Mouse (Mus musculus) embryonic facial prominence, embryonic 10.5 days (tissue): ENCODE data around the gene Prima1. TPM values are rescaled to one million over a fixed set of nuclear protein-coding genes. Genes with fewer than 3 reads are reported as not detected.
A peak's percentile ranks its signal among the peaks of the same experiment; 100 is the strongest.

ENCODE experiments used
- DNase-seq: peaks from one replicate; pipeline ENCODE4 v3.0.0-alpha.2; 2017; ENCODE audit warnings: low spot score
- H3K27ac ChIP-seq: fragments of 300-500 bp; sonication (generic); replicated peaks from 2 replicates; pipeline ENCODE4 v1.5.1; 2016; ENCODE audit warnings: mild to moderate bottlenecking
- H3K27me3 ChIP-seq: fragments of 300-500 bp; sonication (generic); replicated peaks from 2 replicates; pipeline ENCODE4 v1.6.1; 2016; ENCODE audit warnings: low read depth, mild to moderate bottlenecking; ENCODE audit not compliant: poor library complexity, severe bottlenecking
- H3K36me3 ChIP-seq: fragments of 300-500 bp; sonication (generic); replicated peaks from 2 replicates; pipeline ENCODE4 v1.6.1; 2016; ENCODE audit warnings: mild to moderate bottlenecking, moderate library complexity
- H3K4me1 ChIP-seq: fragments of 300-500 bp; sonication (generic); 2 replicates; pipeline ENCODE4 v1.6.1; 2016
- H3K4me3 ChIP-seq: fragments of 300-500 bp; sonication (generic); 2 replicates; pipeline ENCODE4 v1.5.1; 2016; ENCODE audit warnings: mild to moderate bottlenecking, moderate library complexity
- H3K9me3 ChIP-seq: fragments of 300-500 bp; sonication (generic); 2 replicates; pipeline ENCODE4 v1.6.1; 2016; ENCODE audit warnings: mild to moderate bottlenecking
- WGBS: fragments of 180-500 bp; shearing (Covaris S2); methylation state at CpG from one replicate; pipeline ENCODE4 v1.1.7; 2016; 5-methylcytosine and 5-hydroxymethylcytosine counted together
- polyA plus RNA-seq: library from polyadenylated mRNA; unstranded; fragments of >200 nt; fragmentation: Nextera tagmentation; extraction: Ambion mirVana; gene quantifications from 2 replicates; pipeline ENCODE4 v1.2.1, GENCODE M21; 2016

The Prima1 gene
- 0.44 and 0.52 TPM in 2 replicates for polyA plus RNA-seq

DNA sequence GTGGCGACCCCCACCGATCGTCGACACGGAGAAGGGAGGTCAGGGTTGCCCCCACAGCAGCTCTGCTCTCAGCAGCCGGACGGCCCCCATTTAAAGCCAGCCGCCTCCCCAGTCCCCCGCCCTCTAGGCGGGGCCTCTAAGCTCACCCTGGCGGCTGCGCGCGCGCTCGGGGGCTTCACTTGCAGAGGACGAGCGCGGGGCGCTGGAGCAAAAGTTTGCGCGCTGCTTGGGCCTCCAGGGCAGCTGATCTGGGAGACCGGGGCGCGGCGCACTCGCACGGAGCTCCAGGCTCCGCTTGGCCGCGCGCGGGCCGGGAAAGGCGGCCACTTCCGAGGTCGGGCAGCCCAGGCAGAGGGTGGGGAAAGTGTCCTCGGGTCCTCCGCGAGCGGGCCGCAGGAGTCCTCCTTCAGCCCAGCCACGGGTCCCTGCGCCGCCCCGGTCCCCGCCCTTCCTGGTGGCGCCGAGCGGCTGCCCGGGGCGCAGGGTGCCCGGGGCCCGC is at the start of gene Prima1:
Gene Prima1 (minus strand): TSS at position 68 of the 499 bp plus-strand sequence.
- DNase-seq = peak; percentile 89
- Histone ChIP-seq H3K36me3 (no peaks in the 10 kb centered on the region), H3K4me1 (peaks cover 21% of the 10 kb centered on the region), H3K9me3 (no peaks in the 10 kb centered on the region), H3K27me3 (peaks cover 65% of the 10 kb centered on the region), H3K27ac (peak within 1 kb of the TSS; percentile 88), H3K4me3 (peak within 1 kb of the TSS; percentile 78)
- under 1% methylated on average over 54 of the region's 54 CpGs for WGBS

- no peak overlapping the region for H3K27ac ChIP-seq
- H3K36me3 ChIP-seq = no peaks in the 10 kb centered on the region
- WGBS = 68% methylated on average over 4 of the region's 4 CpGs
- H3K9me3 ChIP-seq = no peaks in the 10 kb centered on the region
- DNase-seq = no peak
- H3K4me3 ChIP-seq = no peak overlapping the region
- peaks cover 15% of the 10 kb centered on the region for H3K4me1 ChIP-seq
- H3K27me3 ChIP-seq = no peaks in the 10 kb centered on the region
These were observed 45.3 kb upstream of the Prima1 start for GRCm38 (mm10) chr12:103287276-103287675.

DNA sequence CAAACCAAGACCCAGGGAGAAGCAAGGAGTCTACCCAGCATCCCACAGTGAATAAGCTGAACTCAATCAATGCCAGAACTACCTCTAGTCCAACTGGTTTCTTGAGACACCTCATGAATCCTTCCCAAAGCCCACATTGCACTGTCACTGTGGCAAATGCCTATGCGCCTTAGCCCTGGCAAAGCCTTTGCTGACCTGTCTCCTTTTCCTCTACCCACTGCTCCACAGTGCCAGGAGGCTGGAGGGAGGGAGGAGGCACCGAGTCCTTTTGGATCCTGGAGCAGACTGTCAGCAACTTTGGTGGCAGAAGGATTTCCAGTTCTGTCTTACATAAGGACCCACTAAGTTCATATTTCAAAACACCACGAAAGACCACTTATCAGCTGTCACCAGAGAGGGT is 41.5 kb upstream of the Prima1 start:
- Histone ChIP-seq H3K36me3 (no peaks in the 10 kb centered on the region), H3K4me1 (peaks cover 9% of the 10 kb centered on the region), H3K27ac (no peak overlapping the region), H3K27me3 (no peaks in the 10 kb centered on the region), H3K9me3 (no peaks in the 10 kb centered on the region), H3K4me3 (no peak overlapping the region)
- DNase-seq = no peak
- WGBS = 89% methylated on average over 3 of the region's 3 CpGs

- DNase-seq = no peak
- Histone ChIP-seq H3K27me3 (no peaks in the 10 kb centered on the region), H3K4me1 (peaks cover 9% of the 10 kb centered on the region), H3K4me3 (no peak overlapping the region), H3K36me3 (no peaks in the 10 kb centered on the region), H3K27ac (no peak overlapping the region; the same call in 1 of the 2 replicates), H3K9me3 (peaks cover 4% of the 10 kb centered on the region; the same call in 1 of the 2 replicates)
- 74% methylated on average over 6 of the region's 6 CpGs for WGBS
These were observed 41.0 kb upstream of the Prima1 start for GRCm38 (mm10) chr12:103282936-103283335.

- H3K4me1 ChIP-seq = peaks cover 9% of the 10 kb centered on the region
- no peaks in the 10 kb centered on the region for H3K36me3 ChIP-seq
- no peaks in the 10 kb centered on the region for H3K27me3 ChIP-seq
- H3K9me3 ChIP-seq = peaks cover 8% of the 10 kb centered on the region; the same call in 1 of the 2 replicates
- H3K4me3 ChIP-seq = no peak overlapping the region
- no peak for DNase-seq
- 75% methylated on average over 4 of the region's 4 CpGs for WGBS
- H3K27ac ChIP-seq = no peak overlapping the region
These were observed 40.0 kb upstream of the Prima1 start for GRCm38 (mm10) chr12:103281912-103282311.

GRCm38 (mm10) chr12:103281491-103281890 is 39.5 kb upstream of the Prima1 start:
- WGBS = 65% methylated on average over 2 of the region's 2 CpGs
- Histone ChIP-seq H3K4me1 (peaks cover 9% of the 10 kb centered on the region), H3K27me3 (no peaks in the 10 kb centered on the region), H3K9me3 (peaks cover 8% of the 10 kb centered on the region; the same call in 1 of the 2 replicates), H3K4me3 (no peak overlapping the region), H3K27ac (no peak overlapping the region), H3K36me3 (no peaks in the 10 kb centered on the region)
- DNase-seq = no peak

DNA sequence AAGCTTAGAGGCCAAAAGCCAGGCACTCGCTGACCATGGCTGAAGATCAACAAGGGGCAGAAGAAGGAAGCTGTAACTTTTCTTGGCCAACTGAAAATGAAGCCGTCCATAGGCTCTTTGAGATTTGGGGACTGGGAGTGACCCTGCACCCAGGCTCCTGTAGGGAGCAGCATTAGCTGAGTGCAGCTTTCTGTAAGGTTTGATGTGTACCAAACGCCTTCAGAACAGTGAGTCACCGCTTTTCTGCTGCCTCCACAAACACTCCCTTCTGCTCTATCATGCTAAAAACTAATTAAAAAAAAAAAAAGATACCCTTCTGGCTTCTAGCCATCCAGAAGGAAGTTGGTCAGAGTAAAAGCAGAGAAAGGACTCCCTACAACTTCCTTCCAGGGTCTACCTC is 34.5 kb upstream of the Prima1 start:
- Histone ChIP-seq H3K4me1 (no peaks in the 10 kb centered on the region), H3K4me3 (no peak overlapping the region), H3K27ac (no peak overlapping the region), H3K9me3 (peaks cover 8% of the 10 kb centered on the region; the same call in 1 of the 2 replicates), H3K27me3 (no peaks in the 10 kb centered on the region), H3K36me3 (no peaks in the 10 kb centered on the region)
- no peak for DNase-seq
- 83% methylated on average over 4 of the region's 4 CpGs for WGBS

- no peaks in the 10 kb centered on the region for H3K27me3 ChIP-seq
- no peak for DNase-seq
- H3K4me1 ChIP-seq = no peaks in the 10 kb centered on the region
- 88% methylated on average over 2 of the region's 2 CpGs for WGBS
- no peaks in the 10 kb centered on the region for H3K36me3 ChIP-seq
- no peak overlapping the region for H3K27ac ChIP-seq
- peaks cover 8% of the 10 kb centered on the region; the same call in 1 of the 2 replicates for H3K9me3 ChIP-seq
- no peak overlapping the region for H3K4me3 ChIP-seq
These were observed 31.8 kb upstream of the Prima1 start for GRCm38 (mm10) chr12:103273732-103274131.

GRCm38 (mm10) chr12:103273051-103273450 is 31.1 kb upstream of the Prima1 start:
- Histone ChIP-seq H3K4me1 (peaks cover 2% of the 10 kb centered on the region), H3K4me3 (no peak overlapping the region), H3K27me3 (no peaks in the 10 kb centered on the region), H3K9me3 (peaks cover 5% of the 10 kb centered on the region; the same call in 1 of the 2 replicates), H3K27ac (no peak overlapping the region), H3K36me3 (no peaks in the 10 kb centered on the region)
- 68% methylated on average over 6 of the region's 6 CpGs for WGBS
- no peak for DNase-seq

DNA sequence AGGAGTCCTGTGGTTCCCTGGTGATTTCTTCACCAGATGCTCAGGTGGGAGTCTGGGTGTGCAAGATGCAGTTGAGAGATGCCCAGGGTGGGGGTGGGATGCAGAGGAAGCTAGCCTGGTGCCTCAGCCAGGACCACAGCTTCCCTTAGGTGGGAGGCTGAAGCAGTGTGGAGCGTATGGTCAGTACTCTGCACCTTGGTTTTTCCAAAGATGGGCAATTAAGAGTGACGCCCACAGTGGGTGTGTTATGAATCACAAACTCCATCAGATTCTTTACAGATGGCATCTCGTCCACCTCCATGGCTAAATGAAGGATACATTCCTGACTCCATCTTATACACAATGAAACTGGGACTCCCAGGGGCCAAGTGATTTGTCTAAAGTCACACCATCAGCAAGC is 30.2 kb upstream of the Prima1 start:
- peaks cover 8% of the 10 kb centered on the region for H3K4me1 ChIP-seq

DNA sequence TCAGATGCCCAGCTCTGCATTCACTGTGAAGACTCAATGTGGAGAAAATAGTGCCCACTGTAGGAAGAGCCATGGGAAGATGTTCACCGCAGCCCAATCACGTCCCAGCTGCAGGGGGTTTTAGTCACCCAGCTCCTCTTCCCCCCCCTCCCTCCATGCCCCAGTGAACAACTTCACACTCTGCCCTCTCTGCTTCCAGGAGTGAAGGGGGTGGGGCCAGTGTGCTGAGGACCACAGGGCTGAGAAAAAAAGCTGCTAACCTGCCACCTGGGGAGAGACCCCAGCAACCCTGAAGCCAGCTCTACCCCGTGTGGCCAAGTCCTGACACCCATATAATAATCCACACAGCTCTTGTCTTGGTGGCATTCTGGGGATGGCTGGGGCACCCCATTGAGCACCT is 24.7 kb upstream of the Prima1 start:
- 30% methylated on average over 3 of the region's 3 CpGs for WGBS
- Histone ChIP-seq H3K4me3 (no peak overlapping the region), H3K9me3 (no peaks in the 10 kb centered on the region), H3K27ac (no peak overlapping the region), H3K4me1 (peaks cover 8% of the 10 kb centered on the region), H3K36me3 (no peaks in the 10 kb centered on the region), H3K27me3 (no peaks in the 10 kb centered on the region)
- DNase-seq = no peak

More for the DNA sequence above, 30.2 kb upstream of the Prima1 start:
- Histone ChIP-seq H3K36me3 (no peaks in the 10 kb centered on the region), H3K27me3 (no peaks in the 10 kb centered on the region), H3K27ac (no peak overlapping the region), H3K9me3 (no peaks in the 10 kb centered on the region), H3K4me3 (no peak overlapping the region)
- 83% methylated on average over 3 of the region's 3 CpGs for WGBS
- no peak for DNase-seq

GRCm38 (mm10) chr12:103262017-103262865 is 20.3 kb upstream of the Prima1 start:
- 64% methylated on average over 13 of the region's 13 CpGs for WGBS
- Histone ChIP-seq H3K27me3 (no peaks in the 10 kb centered on the region), H3K4me3 (no peak overlapping the region), H3K4me1 (no peaks in the 10 kb centered on the region; the same call in 1 of the 2 replicates), H3K27ac (no peak overlapping the region), H3K36me3 (no peaks in the 10 kb centered on the region), H3K9me3 (0 out of 2 replicates have a peak, but pooled peaks cover 4% of the 10 kb centered on the region)
- peak; percentile 15 for DNase-seq
